Mouse (Mus musculus): ENCODE measurements around the gene Cdkl1. TPM values are rescaled to one million over a fixed set of nuclear protein-coding genes. Genes with fewer than 3 reads are reported as not detected.

Cdkl1 gene
- total and polyA plus RNA-seq, 3 experiments = 0.27 to 2.6 (median 1.3) TPM

GRCm38 (mm10) chr12:69751864-69752341 lies 39.2 kb downstream of the Cdkl1 start:
- peak; percentile 49 for DNase-seq

GRCm38 (mm10) chr12:69744138-69744537 lies 46.9 kb downstream of the Cdkl1 start:
- no peak for DNase-seq

- DNase-seq = no peak
Measured at GRCm38 (mm10) chr12:69741965-69742364, 49.1 kb downstream of the Cdkl1 start.

DNA sequence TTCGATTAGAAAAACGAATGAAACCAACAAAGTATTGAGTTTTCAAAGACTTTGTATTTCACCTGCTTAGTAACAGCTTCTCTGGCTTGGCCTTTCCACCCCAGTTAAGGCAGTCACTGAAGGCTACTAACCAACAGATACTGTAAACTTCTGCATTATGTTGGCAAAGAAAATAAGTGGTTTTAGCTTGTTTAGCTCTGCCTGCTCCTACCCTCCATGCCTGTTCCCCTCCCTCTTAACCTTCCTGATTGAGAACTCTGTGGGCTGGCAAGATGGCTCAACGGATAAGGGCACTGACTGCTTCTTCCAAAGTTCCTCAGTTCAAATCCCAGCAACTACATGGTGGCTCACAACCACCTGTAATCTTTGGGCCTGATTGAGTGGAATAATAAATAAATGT lies 57.1 kb downstream of the Cdkl1 start:
- no peak for DNase-seq

DNA sequence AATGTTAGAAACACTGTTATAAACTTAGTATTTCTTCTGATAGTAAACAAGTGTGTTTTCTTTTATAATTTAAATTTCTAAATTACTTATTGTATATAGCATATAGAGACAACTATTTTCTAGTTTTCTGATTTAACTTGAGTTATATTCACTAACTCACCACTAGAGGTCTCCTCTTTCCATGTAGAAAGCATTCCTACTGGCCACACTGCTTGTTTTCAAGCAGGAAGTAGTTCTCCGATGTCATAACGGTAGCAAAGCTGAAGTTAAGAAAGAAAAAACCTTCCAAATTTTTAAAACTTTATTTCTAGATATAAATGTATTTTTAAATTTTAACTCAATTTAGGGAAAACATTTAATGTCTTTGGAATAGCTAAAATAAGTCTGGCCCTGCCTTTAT lies 57.5 kb downstream of the Cdkl1 start:
- DNase-seq = no peak

DNA sequence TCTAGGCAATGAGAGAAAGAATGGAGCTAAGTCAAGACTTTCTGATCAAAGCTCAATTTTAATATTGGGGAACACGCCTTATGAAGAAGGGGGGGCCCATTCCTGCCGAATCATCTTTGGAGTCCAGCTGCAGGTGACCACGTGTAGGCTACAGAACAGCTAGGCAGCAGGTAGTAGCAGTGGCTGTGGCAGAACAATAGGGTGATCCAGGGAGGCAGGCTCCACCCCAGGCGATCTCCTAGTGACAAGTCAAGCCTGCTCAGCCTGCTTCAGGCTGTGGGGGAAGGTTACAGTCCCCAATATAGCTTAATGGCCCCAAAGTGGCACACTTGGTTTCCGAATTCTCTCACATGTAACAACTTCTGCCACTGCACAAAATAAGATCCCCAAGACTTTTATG lies 58.8 kb downstream of the Cdkl1 start:
- no peak for DNase-seq

DNA sequence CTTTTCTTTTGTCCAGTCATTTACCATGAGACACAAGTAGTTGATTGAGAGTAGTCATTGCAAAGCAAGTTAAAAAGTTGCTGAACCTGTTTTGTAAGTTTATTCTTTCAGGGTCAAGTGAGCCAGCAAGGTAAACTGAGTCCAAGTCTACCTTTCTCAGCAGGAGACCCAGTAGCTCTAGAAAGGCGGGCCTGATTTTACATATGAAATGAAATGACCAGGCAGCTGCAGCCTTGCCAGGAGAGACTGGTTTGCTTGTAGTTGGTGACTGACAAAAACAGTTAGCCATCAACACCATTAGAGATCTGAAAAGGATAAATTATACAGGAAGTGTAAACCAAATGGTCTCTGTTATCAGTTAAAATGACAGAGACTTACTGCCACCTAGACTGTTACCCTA lies 60.8 kb downstream of the Cdkl1 start:
- no peak for DNase-seq

DNA sequence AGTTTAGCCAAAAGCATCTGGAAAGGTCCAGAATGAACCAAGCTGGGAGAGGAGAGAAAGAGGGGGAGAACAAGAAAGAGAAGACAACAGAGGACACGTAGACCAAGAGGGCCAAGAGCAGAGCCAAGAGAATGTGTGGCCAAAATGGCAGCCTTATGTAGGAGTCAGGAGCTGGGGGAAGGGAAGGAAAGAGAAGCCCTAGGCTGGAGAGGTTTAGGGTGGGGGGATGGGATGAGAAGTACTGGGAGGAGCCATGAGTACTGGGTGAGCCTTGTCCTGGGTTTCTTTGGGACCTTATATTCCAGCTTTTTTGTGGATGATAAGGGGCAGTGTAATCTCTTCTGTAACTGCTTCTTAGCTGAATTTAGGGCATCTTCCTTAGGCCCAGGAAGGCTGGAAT lies 61.8 kb downstream of the Cdkl1 start:
- DNase-seq = no peak

GRCm38 (mm10) chr12:69724711-69725460 lies 66.2 kb downstream of the Cdkl1 start, which contains the start of the genes L2hgdh and Atp5s:
Gene L2hgdh, minus strand, starts transcription at chr12:69724873.
Gene Atp5s, plus strand, starts transcription at chr12:69724950.
- peak; percentile 98 for DNase-seq

- DNase-seq = peak; percentile 16
Measured at GRCm38 (mm10) chr12:69724018-69724710, 66.9 kb downstream of the Cdkl1 start.

- DNase-seq = no peak
Measured at GRCm38 (mm10) chr12:69723376-69723775, 67.7 kb downstream of the Cdkl1 start.

DNA sequence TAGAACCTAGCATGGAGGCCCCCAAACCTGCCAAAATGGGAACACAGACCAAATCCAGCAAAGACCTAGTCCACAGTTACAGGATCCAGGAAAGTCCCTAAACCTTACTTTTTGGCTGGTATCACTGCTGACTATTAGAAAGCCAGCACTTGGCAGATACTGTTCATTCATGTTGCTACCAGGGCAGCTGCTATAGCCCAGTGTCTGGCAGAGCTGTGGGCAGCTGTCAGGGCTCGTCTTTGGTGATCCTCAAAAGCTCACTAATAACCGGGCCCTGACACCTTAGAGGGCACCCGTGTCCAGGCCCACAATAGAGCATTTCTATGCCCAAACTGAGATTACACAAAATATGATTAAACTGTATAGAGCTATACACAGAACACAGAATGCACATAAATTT lies 68.2 kb downstream of the Cdkl1 start:
- DNase-seq = no peak

DNA sequence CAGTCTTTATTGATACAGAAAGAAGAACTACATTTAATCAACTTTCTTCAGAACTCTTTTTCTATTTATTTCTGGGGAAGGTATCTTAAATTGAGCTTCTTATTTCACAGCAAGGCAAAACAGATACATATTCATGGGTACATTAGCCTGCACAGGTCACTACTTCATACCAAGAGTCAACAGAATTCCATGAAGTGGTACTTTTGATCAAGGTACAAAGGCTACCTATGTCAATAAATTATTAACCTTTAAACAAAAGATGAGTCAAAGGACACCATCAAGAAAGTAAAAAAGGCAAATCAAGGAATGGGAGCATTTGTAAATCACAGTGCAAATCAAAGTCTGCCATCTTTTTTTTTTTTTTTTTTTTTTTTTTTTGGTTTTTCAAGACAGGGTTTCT lies 77.4 kb downstream of the Cdkl1 start:
- no peak for DNase-seq

DNA sequence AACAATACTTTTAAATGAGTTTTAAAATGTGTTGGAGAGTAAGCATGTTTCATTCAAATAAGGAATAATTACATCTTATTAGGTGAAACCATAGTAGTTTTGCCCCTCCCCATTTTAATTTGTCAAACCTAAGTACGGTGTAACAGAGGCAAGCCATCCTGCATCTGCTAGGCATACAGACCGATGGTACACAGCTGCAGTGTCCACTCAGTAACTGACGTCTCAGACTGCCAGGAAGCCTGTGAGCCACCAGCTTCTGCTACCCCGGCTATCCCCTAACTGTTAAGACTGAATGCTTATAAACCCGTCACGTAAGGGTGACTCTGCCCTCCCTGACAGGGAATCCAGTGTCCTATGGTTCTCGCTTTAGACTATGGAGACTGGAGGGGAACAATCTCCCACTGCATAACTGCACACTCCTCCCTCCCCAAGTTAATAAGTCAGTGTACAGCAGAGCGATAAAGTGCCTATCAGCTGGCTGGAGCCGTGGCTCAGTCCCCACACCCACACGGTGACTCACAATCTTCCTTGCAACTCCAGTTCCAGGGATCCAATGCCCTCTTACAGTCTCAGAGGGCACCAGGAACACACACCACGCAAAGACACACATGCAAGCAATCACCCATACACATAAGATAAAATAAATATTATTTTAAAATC lies 86.1 kb downstream of the Cdkl1 start:
- DNase-seq = peak; percentile 27

DNA sequence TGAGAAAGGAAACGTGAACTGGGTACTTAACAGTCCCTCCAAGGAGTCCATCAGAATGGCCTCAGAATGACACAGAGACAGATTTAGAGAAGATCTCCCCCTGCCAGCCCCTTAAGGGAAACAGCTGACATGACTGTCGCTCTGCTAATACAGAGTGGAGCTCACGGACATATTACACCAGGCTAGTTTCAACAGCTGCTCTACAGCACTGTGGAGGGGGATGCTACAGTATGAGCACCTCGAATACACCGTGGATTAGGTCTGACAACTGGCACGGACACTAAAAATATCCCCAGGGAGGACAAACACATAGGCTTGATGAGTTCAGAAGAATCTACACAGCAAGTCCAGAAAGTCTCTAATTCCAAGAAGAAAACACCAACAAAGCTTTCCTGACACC lies 92.7 kb downstream of the Cdkl1 start:
- no peak for DNase-seq

Small RNAs within 50 kb of the gene (microRNA-seq; reads per million reads assigned to microRNA genes)
- 0 reads per million in 2 experiments for gene Mir681

Other genes starting within 250 kb of the Cdkl1 start
- gene Vcpkmt, start 208.2 kb downstream of the Cdkl1 start, total RNA-seq (2021) = 10 to 100 TPM; 12.4 to 15.2 TPM
- gene Vcpkmt, start 208.2 kb downstream of the Cdkl1 start, polyA plus RNA-seq (2012; rRNA removed) = 6.1 and 7.4 TPM in 2 replicates
- 10 to 100 TPM; 44.2 to 55.2 TPM for gene Sos2, start 109.4 kb downstream of the Cdkl1 start, total RNA-seq (2021)
- gene Sos2, start 109.4 kb downstream of the Cdkl1 start, polyA plus RNA-seq (2012; rRNA removed) = 9.6 and 14.1 TPM in 2 replicates
- 10 to 100 TPM; 17.3 to 27.0 TPM for gene L2hgdh, start 66.4 kb downstream of the Cdkl1 start, total RNA-seq (2021)
- 4.5 and 4.6 TPM in 2 replicates for gene L2hgdh, start 66.4 kb downstream of the Cdkl1 start, polyA plus RNA-seq (2012; rRNA removed)
- 10 to 100 TPM; 13.4 to 19.2 TPM for gene Atp5s, start 66.3 kb downstream of the Cdkl1 start, total RNA-seq (2021)
- gene Atp5s, start 66.3 kb downstream of the Cdkl1 start, polyA plus RNA-seq (2012; rRNA removed) = 12.6 and 13.0 TPM in 2 replicates
- gene Atl1, start 101.3 kb upstream of the Cdkl1 start, total RNA-seq (2021) = 10 to 100 TPM in 1 of 2 experiments, 1 to 10 TPM in 1; 5.6 to 10.2 TPM
- gene Atl1, start 101.3 kb upstream of the Cdkl1 start, polyA plus RNA-seq (2012; rRNA removed) = 1.4 and 1.7 TPM in 2 replicates
- gene Map4k5, start 101.9 kb upstream of the Cdkl1 start, total RNA-seq (2021) = 10 to 100 TPM; 26.7 to 33.3 TPM
- 13.7 and 14.6 TPM in 2 replicates for gene Map4k5, start 101.9 kb upstream of the Cdkl1 start, polyA plus RNA-seq (2012; rRNA removed)
- 10 to 100 TPM; 51.8 to 56.7 TPM for gene Sav1, start 195.7 kb upstream of the Cdkl1 start, total RNA-seq (2021)
- gene Sav1, start 195.7 kb upstream of the Cdkl1 start, polyA plus RNA-seq (2012; rRNA removed) = 4.2 and 5.3 TPM in 2 replicates